Mouse (Mus musculus) urinary bladder, postnatal 25 days (tissue): ENCODE results near the gene Flywch1.

ENCODE experiments used
- DNase-seq: peaks from one replicate; pipeline ENCODE4 v3.0.0; 2022; ENCODE audit warnings: low spot score

The Flywch1 gene

DNA sequence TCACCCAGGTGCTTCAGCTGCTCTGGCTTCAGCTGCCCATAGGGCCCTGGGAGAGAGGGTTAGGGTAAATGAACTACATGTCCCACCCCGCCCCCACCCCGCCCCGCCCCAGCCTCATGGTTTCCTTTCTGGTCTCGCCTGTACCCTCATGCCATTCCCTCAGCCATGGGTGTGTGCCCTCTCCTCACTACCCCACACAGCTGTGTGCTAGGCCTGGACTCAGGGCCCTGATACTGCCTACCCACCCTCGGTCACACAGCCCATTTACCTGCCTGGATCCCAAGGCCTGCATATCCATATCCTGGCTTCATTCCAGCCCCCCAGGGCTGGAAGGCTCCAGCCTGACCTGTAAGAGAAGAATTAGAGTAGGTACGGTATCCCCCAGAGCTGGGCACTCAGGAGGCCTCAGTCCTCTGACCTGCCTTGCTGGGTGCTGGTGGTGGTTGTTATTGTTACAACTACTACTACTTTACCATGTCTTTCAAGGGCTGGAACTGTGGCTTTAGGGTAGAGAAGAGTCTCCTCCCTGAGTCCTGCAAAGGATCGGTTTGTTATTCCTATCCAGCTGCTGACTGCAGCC is 65.8 kb downstream of the Flywch1 start:
- DNase-seq = no peak

DNA sequence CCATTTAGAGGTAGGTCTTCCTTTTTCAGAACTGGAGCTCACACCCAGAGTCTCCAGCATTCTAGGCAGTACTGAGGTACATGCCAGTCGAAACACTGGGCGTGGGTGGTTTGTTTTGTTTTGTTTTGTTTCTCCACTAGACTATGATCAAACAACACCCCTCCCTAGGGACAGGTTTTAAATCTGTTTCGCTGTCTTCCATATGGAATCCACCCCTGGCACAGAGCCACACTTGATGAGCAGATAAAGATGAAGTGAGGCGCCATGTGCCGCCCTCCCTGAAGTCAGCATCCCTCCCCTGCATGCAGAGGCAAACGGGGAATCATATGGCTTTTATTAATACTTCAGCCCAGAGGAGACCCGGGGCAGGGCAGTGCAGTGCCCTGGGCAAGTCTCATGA is 66.7 kb downstream of the Flywch1 start:
- no peak for DNase-seq

DNA sequence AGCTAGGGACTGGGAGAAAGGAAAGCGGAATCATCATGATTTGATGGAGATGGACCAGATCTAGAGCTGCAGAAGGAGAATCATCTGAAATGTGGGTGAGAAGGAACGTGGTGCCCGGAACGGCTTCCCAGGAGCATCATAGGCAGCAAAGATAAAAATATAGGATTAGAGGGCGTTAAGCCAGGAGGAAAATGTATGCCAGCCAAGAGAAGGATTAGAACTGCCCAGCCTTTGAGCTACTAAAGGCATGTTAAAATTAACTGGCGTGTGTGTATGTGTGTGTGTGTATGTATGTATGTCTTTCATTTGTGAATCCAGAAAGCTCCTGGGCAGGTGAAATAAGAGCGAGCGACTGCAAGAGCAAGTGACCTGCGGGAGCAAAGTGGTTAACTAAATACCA is 68.1 kb downstream of the Flywch1 start:
- no peak for DNase-seq
